Mouse (Mus musculus) intestine, postnatal 0 days (tissue): ENCODE results near the gene Gnao1. TPM values are rescaled to one million over a fixed set of nuclear protein-coding genes. Genes with fewer than 3 reads are reported as not detected.

Source experiments
- ATAC-seq: fragments of 200-750 bp; cut with Nextera tagmentation; 2 replicates; pipeline ENCODE4 v1.8.0; 2017; ENCODE audit warnings: mild to moderate bottlenecking, moderate TSS enrichment, moderate library complexity
- H3K27ac ChIP-seq: fragments of 300-500 bp; sonication (generic); 2 replicates; pipeline ENCODE4 v1.5.1; 2014; ENCODE audit warnings: mild to moderate bottlenecking, low read depth, low read length, moderate library complexity
- H3K27me3 ChIP-seq: fragments of 300-500 bp; sonication (generic); replicated peaks from 2 replicates; pipeline ENCODE4 v1.6.1; 2014; ENCODE audit warnings: low read length, mixed read lengths; ENCODE audit not compliant: control insufficient read depth, insufficient read depth
- H3K36me3 ChIP-seq: fragments of 300-500 bp; sonication (generic); 2 replicates; pipeline ENCODE4 v1.6.1; 2014; ENCODE audit warnings: mild to moderate bottlenecking, moderate library complexity; ENCODE audit not compliant: control insufficient read depth, insufficient read depth
- H3K4me1 ChIP-seq: fragments of 300-500 bp; sonication (generic); replicated peaks from 2 replicates; pipeline ENCODE4 v1.6.1; 2014; ENCODE audit warnings: antibody characterized with exemption, low read length, mixed read lengths; ENCODE audit not compliant: control insufficient read depth, insufficient read depth
- H3K4me2 ChIP-seq: fragments of 300-500 bp; sonication (generic); replicated peaks from 2 replicates; pipeline ENCODE4 v1.6.1; 2014; ENCODE audit warnings: low read depth, mild to moderate bottlenecking, moderate library complexity
- H3K4me3 ChIP-seq: fragments of 300-500 bp; sonication (generic); 2 replicates; pipeline ENCODE4 v1.5.1; 2014; ENCODE audit warnings: low read depth, low read length
- H3K9ac ChIP-seq: fragments of 300-500 bp; sonication (generic); 2 replicates; pipeline ENCODE4 v1.6.1; 2014; ENCODE audit warnings: mild to moderate bottlenecking, low read depth, low read length
- H3K9me3 ChIP-seq: fragments of 300-500 bp; sonication (generic); 2 replicates; pipeline ENCODE4 v1.6.1; 2016; ENCODE audit warnings: mixed run types; ENCODE audit not compliant: control insufficient read depth
- CTCF ChIP-seq: sonication (generic); IDR thresholded peaks from 2 replicates; pipeline ENCODE4 v1.5.1; 2016; ENCODE audit warnings: low read depth, mild to moderate bottlenecking, control low read depth, antibody characterized with exemption, moderate library complexity
- WGBS: fragments of 180-500 bp; shearing (Covaris S2); extraction: QIAGEN DNeasy Blood & Tissue Kit; methylation state at CpG from one replicate; pipeline ENCODE4 v1.1.7; 2014; 5-methylcytosine and 5-hydroxymethylcytosine counted together
- polyA plus RNA-seq: library from polyadenylated mRNA; unstranded; fragments of >200 nt; fragmentation: Nextera tagmentation; extraction: Ambion mirVana; gene quantifications from 2 replicates; pipeline ENCODE4 v1.2.1, GENCODE M21; 2015

Gene Gnao1
- polyA plus RNA-seq, 1 experiment from 2014 or later = 6.9 TPM

DNA sequence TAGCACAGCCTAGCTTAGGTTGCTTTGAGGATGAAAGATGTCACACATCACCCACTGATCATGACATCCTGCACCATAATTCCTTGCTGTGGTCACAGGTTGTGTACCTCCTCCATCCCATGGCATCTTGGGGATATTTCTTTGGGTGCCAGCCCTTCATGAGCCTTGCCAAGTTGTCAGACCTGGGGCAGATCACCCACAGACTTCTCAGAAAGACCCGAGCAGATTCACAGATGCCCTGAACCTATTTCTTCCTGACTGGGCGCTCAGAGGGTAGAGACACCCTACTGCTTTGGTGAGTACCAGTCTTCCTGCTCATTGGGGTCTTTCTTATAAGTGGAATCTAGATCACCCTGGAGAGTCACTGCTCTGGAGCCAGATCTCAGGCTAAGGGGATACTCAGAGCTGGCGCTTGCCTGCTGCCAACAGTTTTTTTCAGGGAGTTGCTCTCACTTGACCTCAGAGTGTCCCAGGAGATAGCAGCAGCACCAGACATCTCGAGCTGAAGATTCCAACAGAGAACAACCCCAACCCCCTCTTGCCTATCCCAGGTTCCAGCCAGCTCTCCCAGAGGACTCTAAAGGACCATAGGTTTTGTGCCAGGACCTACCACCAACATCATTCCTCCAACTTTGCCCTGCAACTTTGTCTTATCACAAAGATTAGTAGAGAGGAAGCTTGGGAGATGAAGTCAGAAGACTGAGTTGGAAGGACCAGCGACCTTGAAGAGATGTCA lies 58.9 kb downstream of the Gnao1 start:
- no peak overlapping the region for H3K4me3 ChIP-seq
- TF ChIP-seq CTCF = no peak
- no peaks in the 10 kb centered on the region for H3K27me3 ChIP-seq
- ATAC-seq = no peak
- no peak overlapping the region for H3K27ac ChIP-seq
- no peaks in the 10 kb centered on the region for H3K9me3 ChIP-seq
- no peaks in the 10 kb centered on the region for H3K36me3 ChIP-seq
- H3K9ac ChIP-seq = no peak overlapping the region
- H3K4me2 ChIP-seq = no peak overlapping the region
- WGBS = 80% methylated on average over 5 of the region's 5 CpGs
- H3K4me1 ChIP-seq = no peaks in the 10 kb centered on the region

DNA sequence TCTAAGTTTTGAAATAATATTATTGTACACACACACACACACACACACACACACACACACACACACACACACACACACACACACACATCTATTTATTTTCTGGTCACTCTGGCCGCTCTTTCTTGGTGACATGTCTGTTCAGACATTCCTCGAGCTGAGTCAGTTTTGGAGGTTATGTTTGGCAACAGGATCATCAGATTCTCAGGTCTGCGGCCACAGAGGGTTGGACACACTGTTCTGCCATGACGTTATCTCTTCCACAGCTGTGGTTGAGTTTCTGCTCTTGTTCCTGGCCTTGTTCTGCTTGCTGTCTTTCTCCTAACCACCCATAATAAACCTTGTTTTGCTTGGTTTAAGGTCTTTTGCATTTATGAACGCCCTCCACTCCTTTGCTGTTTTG lies 61.5 kb downstream of the Gnao1 start:
- no peak for ATAC-seq
- no peaks in the 10 kb centered on the region for H3K36me3 ChIP-seq
- H3K4me2 ChIP-seq = no peak overlapping the region
- H3K27me3 ChIP-seq = no peaks in the 10 kb centered on the region
- H3K27ac ChIP-seq = no peak overlapping the region
- H3K9me3 ChIP-seq = no peaks in the 10 kb centered on the region
- no peak overlapping the region for H3K4me3 ChIP-seq
- no peak overlapping the region for H3K9ac ChIP-seq
- no peak for TF ChIP-seq CTCF
- no peaks in the 10 kb centered on the region for H3K4me1 ChIP-seq
- WGBS = 81% methylated on average over 5 of the region's 5 CpGs

DNA sequence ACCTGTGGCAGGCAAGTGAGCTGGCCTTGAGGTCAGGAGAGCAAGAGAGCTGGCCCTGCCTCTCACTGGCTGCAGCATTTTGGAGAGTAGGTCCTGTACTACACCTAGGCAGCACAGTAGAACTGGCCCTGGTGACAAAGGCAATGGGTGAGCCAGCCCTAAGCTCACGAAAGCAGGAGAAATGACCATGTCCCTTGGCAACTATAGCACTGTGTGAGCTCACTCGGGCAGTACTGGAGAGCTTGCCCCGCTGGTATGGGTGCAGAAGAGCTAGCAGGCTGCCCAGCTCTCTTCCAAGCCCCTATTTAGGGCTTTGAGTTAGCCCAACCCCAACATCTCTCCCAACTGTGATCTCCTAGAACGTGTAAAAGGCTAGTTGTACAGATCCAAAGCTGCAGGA lies 68.6 kb downstream of the Gnao1 start:
- no peak overlapping the region for H3K27ac ChIP-seq
- no peak overlapping the region for H3K9ac ChIP-seq

DNA sequence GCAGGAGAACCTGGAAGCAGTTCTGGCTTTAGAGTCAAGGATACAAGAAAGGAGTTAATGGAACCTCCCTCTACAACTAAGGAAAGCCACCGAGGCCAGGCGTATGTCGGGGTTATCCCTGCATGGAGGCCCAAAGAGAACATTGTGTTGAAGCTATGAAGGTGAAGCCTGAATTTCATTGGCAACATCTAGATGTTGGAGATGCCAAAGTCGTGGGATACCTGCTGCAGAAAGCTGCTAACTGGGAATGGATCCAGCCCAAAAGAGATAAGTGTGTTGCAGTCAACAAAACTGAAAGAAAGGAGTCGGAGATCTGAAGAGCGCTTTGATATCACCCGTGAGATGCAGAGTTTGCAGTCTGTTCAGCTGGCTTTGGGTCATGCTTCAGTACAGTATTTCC lies 70.2 kb downstream of the Gnao1 start:
- Histone ChIP-seq H3K36me3 (no peaks in the 10 kb centered on the region), H3K9ac (no peak overlapping the region), H3K27me3 (no peaks in the 10 kb centered on the region), H3K4me3 (no peak overlapping the region), H3K4me1 (no peaks in the 10 kb centered on the region), H3K27ac (no peak overlapping the region), H3K4me2 (no peak overlapping the region), H3K9me3 (no peaks in the 10 kb centered on the region)
- no peak for ATAC-seq
- no peak for TF ChIP-seq CTCF
- WGBS = 82% methylated on average over 7 of the region's 7 CpGs

More for the DNA sequence above, 68.6 kb downstream of the Gnao1 start:
- Histone ChIP-seq H3K36me3 (no peaks in the 10 kb centered on the region), H3K4me1 (no peaks in the 10 kb centered on the region), H3K4me3 (no peak overlapping the region), H3K9me3 (no peaks in the 10 kb centered on the region), H3K27me3 (no peaks in the 10 kb centered on the region), H3K4me2 (no peak overlapping the region)
- ATAC-seq = no peak
- WGBS = 89% methylated on average over 4 of the region's 4 CpGs
- no peak for TF ChIP-seq CTCF

DNA sequence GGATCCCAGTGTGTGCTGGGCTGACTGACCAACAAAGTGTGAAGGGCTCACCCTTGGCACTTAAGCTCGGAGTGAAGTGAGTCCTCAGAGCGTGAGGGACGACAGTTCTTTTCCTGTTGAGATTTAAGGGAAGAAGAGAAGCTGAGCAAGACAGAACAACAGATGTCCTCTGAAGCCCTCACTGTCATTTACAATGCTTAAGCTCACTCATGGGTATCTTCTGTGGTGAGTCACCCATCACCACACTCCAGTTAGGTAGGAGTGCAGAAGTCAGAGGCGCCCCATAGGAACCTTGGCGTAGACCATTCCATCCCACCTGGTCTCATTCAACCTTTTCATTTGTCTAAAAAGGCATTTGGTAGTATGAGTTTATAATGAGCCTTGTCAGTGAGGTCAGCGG lies 71.6 kb downstream of the Gnao1 start:
- TF ChIP-seq CTCF = no peak
- Histone ChIP-seq H3K4me2 (no peak overlapping the region), H3K36me3 (no peaks in the 10 kb centered on the region), H3K4me1 (no peaks in the 10 kb centered on the region), H3K27ac (no peak overlapping the region), H3K27me3 (no peaks in the 10 kb centered on the region), H3K9ac (no peak overlapping the region), H3K9me3 (no peaks in the 10 kb centered on the region), H3K4me3 (no peak overlapping the region)
- no peak for ATAC-seq
- 85% methylated on average over 6 of the region's 6 CpGs for WGBS

DNA sequence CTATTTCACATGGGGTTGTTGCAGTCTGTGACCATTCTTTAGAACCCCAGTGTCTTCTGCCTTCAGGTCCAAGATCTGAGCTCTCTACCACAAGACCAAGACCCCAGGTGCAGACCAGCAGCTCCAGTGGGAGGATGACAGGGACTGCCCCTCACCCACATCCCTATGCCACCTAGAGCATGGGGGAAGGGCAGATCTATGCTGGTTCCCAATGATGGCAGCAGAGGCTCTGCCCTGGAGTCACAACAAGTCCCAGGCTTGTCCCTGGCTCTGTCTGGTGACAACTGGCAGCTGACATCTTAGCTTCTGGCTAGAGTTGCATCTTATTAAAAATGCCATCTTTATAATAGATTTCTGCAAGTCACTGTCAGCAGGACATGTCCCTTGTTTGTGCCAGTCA lies 73.5 kb downstream of the Gnao1 start:
- Histone ChIP-seq H3K36me3 (no peaks in the 10 kb centered on the region), H3K4me3 (no peak overlapping the region), H3K27me3 (no peaks in the 10 kb centered on the region), H3K27ac (no peak overlapping the region), H3K4me2 (no peak overlapping the region), H3K4me1 (no peaks in the 10 kb centered on the region), H3K9ac (no peak overlapping the region), H3K9me3 (no peaks in the 10 kb centered on the region)
- no peak for TF ChIP-seq CTCF
- no peak for ATAC-seq

DNA sequence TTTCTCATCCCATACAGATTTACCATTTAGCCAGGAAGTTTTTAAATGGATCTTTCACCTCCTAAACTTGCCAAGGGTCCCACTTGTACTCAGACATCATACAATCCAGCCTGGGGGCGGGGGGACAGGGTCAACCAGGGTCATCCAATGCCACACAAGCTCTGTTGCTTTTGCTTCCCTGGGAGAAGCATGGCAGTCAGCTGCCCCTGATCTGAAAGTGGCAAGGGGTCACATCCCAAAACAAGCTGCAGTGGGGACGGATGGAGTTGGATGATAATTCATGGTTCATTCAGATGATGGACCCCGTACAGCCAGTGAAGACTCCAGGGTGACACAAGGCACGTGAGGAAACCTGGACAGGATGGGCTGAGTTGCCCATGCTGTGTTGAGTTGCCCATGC lies 74.0 kb downstream of the Gnao1 start:
- H3K27ac ChIP-seq = no peak overlapping the region
- ATAC-seq = no peak
- H3K4me2 ChIP-seq = no peak overlapping the region
- H3K9ac ChIP-seq = no peak overlapping the region
- H3K27me3 ChIP-seq = no peaks in the 10 kb centered on the region
- WGBS = 87% methylated on average over 4 of the region's 4 CpGs
- H3K9me3 ChIP-seq = no peaks in the 10 kb centered on the region
- H3K4me3 ChIP-seq = no peak overlapping the region
- no peaks in the 10 kb centered on the region for H3K36me3 ChIP-seq
- H3K4me1 ChIP-seq = no peaks in the 10 kb centered on the region
- no peak for TF ChIP-seq CTCF
